Mouse (Mus musculus) embryonic stem cell, embryonic (primary cell): ENCODE measurements around the gene Olfr70.

Experiments
- CTCF ChIA-PET, 4 experiments: fragments of 300-600 bp in 2 of 4; fragments of 350-600 bp in 2 of 4; sonication (Branson Sonifier 250); formaldehyde crosslinking; loops; one replicate each; lab custom pipeline; 2022; ENCODE audit warnings: inconsistent platforms in 2 of 4; lab: Charles Lee
- POLR2A ChIA-PET, 4 experiments: fragments of 300-600 bp in 2 of 4; fragments of 350-600 bp in 2 of 4; sonication (Branson Sonifier 250); formaldehyde crosslinking; loops; one replicate each; lab custom pipeline; 2022; ENCODE audit warnings: antibody characterized with exemption in 4 of 4, inconsistent platforms in 1 of 4; lab: Charles Lee

The Olfr70 gene

DNA sequence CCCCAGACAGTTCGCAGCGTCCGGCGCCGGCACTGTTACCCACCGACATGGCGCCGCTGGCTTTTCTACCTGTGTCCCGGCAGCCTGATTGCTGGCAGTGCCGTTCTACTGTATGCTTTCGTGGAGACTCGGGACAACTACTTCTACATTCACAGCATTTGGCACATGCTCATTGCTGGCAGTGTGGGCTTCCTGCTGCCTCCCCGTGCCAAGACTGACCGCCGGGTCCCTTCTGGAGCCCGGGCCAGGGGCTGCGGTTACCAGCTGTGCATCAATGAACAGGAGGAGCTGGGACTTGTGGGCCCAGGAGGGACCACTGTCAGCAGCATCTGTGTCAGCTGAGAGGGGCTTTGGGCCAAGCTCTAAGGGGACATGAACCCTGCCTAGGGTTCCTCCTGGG, 10.6 kb downstream of the Olfr70 start:
- ChIA-PET CTCF (interaction anchor here in 3 of 4 experiments (0.9 to 1.2 kb wide), 4 partner anchors 14 to 18 kb away, joined by 3 to 9 read pairs (median 4); no protein-coding TSS in a partner anchor), POLR2A (no interaction called here)

- CTCF ChIA-PET = interaction anchor here in 1 of 4 experiments (0.9 kb wide), 1 partner anchor 8 kb away, joined by 3 read pairs; no protein-coding TSS in a partner anchor
- POLR2A ChIA-PET = interaction anchor here in 1 of 4 experiments (0.5 kb wide), 1 partner anchor 72 kb away, joined by 3 read pairs; no protein-coding TSS in a partner anchor
Measured at GRCm38 (mm10) chr4:43679416-43680043, 21.1 kb downstream of the Olfr70 start.

GRCm38 (mm10) chr4:43678541-43678940, 22.1 kb downstream of the Olfr70 start:
- ChIA-PET POLR2A (interaction anchor here in 2 of 4 experiments (0.6 to 0.7 kb wide), 2 partner anchors 17 to 196 kb away, joined by 3 to 4 read pairs; no protein-coding TSS in a partner anchor), CTCF (interaction anchor here in 1 of 4 experiments (0.6 kb wide), 1 partner anchor 49 kb away, joined by 3 read pairs; no protein-coding TSS in a partner anchor)

DNA sequence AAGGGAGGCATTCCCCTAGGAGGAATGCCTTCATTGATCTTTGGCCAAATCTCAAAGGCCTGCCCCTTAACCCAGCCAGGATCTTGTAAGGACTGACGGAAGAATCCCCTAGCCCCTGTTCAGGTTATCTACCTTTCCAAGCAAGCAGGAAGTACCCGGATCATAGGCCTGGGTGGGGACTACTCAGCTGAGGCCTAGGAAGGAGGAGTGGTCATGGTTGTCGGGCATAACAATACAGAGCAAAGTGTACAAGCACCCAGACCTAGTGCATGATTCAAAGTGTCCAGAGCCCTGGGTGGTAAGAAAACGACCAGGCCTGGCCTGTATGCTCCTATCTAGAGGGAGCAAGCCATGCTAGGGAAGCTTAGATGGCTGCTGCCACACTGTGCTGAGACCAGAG, 25.0 kb downstream of the Olfr70 start:
- ChIA-PET POLR2A (interaction anchor here in 3 of 4 experiments (0.5 to 2.0 kb wide), 10 partner anchors 10 to 337 kb away, joined by 3 to 6 read pairs (median 3); partner anchors contain the start of genes Gba2 (in 1 of the 3), Hint2 (in 1 of the 3) and Rgp1 (in 1 of the 3)), CTCF (interaction anchor here in 3 of 4 experiments (0.5 to 1.1 kb wide), 6 partner anchors 28 to 925 kb away, joined by 3 to 17 read pairs (median 6); no protein-coding TSS in a partner anchor)

GRCm38 (mm10) chr4:43674974-43675373, 25.6 kb downstream of the Olfr70 start:
- ChIA-PET POLR2A (interaction anchor here in 3 of 4 experiments (0.7 to 2.0 kb wide), 6 partner anchors 13 to 122 kb away, joined by 3 to 6 read pairs (median 4); partner anchors contain the start of genes Gba2 (in 1 of the 3), Hint2 (in 1 of the 3) and Rgp1 (in 1 of the 3)), CTCF (interaction anchor here in 2 of 4 experiments (0.5 to 1.1 kb wide), 3 partner anchors 28 to 243 kb away, joined by 5 to 10 read pairs (median 6); no protein-coding TSS in a partner anchor)

- POLR2A ChIA-PET = interaction anchor here in 2 of 4 experiments (0.6 to 2.1 kb wide), 4 partner anchors 10 to 17 kb away, joined by 3 to 6 read pairs (median 4); partner anchors contain the start of gene Hint2 (in 1 of the 2)
- CTCF ChIA-PET = interaction anchor here in 2 of 4 experiments (1.2 to 2.9 kb wide), 3 partner anchors 30 to 57 kb away, joined by 3 to 23 read pairs (median 5); no protein-coding TSS in a partner anchor
Measured at GRCm38 (mm10) chr4:43673703-43674102, 26.9 kb downstream of the Olfr70 start.

DNA sequence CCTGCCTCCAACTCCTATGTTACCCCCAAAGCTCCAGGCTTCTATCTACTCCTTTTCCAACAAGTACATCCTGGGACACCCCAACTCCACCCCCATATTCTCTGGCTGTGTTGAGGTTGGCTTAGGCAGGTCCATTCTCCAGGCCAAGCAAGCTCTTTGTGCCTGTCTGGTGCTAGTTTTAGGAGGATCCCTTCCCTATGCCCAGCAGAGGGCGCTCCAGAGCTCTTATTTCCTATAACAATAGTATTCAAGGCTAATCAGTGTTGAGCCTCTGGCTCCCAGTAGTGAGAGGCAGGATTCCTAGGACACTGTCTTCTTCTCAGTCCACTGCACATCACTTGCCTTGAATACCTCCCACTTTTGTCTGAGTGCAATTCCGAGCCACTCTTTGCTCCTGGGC, 28.5 kb downstream of the Olfr70 start:
- POLR2A ChIA-PET = interaction anchor here in 3 of 4 experiments (0.6 to 2.1 kb wide), 19 partner anchors 9 to 164 kb away, joined by 3 to 10 read pairs (median 4); partner anchors contain the start of genes Hint2 (in 2 of the 3), Creb3 (in 1 of the 3), Npr2 (in 1 of the 3) and Spag8 (in 1 of the 3)
- CTCF ChIA-PET = interaction anchor here (0.5 to 2.9 kb wide), 90 partner anchors 8 to 991 kb away, joined by 3 to 24 read pairs (median 4); partner anchors contain the start of genes Hint2 (in 3 of the 4), Creb3 (in 2 of the 4), Gba2 (in 2 of the 4) and Npr2 (in 2 of the 4)

DNA sequence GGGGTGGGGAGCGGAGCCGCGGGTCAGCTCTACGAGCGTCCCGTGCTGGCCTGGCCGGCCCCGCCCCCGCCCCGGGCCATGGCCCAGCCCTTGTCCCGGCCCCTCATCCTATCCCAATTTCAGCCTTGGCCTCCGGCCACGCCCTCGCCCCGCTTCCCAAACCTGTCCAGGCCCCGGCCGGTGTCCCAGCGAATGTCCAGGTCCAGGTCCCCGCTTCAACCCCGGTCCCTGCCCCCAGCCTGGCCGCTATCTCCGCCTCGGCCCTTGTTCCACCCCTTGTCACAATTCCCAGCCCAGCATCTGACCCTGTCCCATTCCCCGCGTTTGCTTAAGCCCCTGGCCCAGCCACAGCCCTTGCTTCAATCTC, 31.2 kb downstream of the Olfr70 start:
- CTCF ChIA-PET = interaction anchor here in 1 of 4 experiments (0.6 to 1.9 kb wide), 4 partner anchors 16 to 191 kb away, joined by 3 to 4 read pairs (median 3); partner anchors contain the start of genes Creb3 and Spag8
- POLR2A ChIA-PET = no interaction called here

DNA sequence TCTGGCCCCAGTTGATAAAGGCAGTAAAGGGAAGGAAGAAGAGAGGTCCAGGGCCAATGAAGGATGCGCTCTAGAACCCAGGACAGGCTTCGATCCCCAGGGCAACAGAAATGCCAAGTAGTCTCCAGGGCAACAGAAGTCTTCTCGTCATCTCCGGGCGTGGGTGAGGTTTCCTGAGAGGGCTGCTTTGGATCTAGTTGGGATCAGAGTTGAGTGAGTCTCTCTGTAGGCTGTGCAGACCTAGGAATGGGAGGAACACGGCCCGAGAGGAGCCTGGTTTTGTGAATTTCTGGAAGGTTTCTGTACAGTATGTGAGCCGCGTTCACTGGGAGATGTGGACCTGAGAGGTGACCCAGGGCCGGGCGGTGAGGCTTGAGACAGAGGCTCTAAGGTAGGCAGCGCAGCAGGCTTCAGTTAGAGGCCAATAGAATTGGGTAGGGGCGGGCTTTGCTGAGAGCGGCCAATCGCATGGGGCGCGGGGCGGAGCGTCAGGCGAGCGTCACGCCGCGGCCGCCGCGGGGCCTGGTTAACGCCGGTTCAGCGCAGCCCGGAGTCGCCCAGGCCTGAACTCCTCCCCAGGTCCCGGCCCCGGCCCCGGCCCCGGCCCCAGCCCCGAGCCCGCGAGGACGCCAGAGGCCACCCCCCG, 31.7 kb downstream of the Olfr70 start, which contains the start of the genes Tmem8b and Fam221b:
Tmem8b (plus strand) TSS at position 190 of the 646 bp plus-strand sequence.
Fam221b (minus strand) TSS at position 364 of the 646 bp plus-strand sequence.
- ChIA-PET POLR2A (no interaction called here), CTCF (interaction anchor here in 1 of 4 experiments (0.6 to 1.9 kb wide), 2 partner anchors 16 to 21 kb away, joined by 3 to 4 read pairs; partner anchors contain the start of gene Spag8)

- ChIA-PET POLR2A (no interaction called here), CTCF (interaction anchor here in 3 of 4 experiments (0.5 to 2.3 kb wide), 14 partner anchors 9 to 143 kb away, joined by 3 to 13 read pairs (median 3); no protein-coding TSS in a partner anchor)
Measured at GRCm38 (mm10) chr4:43666412-43666811, 34.2 kb downstream of the Olfr70 start.

- POLR2A ChIA-PET = interaction anchor here in 2 of 4 experiments (0.9 to 2.7 kb wide), 9 partner anchors 9 to 95 kb away, joined by 3 to 14 read pairs (median 4); partner anchors contain the start of genes Creb3 (in 2 of the 2) and Tln1 (in 2 of the 2)
Measured at GRCm38 (mm10) chr4:43657146-43657545, 43.5 kb downstream of the Olfr70 start.

GRCm38 (mm10) chr4:43656339-43657109, 44.1 kb downstream of the Olfr70 start, which contains the start of gene Hint2:
TSS of gene Hint2 (minus strand) at chr4:43656466.
- CTCF ChIA-PET = interaction anchor here in 3 of 4 experiments (0.6 to 1.9 kb wide), 16 partner anchors 11 to 609 kb away, joined by 3 to 11 read pairs (median 4); no protein-coding TSS in a partner anchor
- POLR2A ChIA-PET = interaction anchor here in 3 of 4 experiments (0.6 to 2.7 kb wide), 16 partner anchors 9 to 656 kb away, joined by 3 to 14 read pairs (median 4); partner anchors contain the start of genes Creb3 (in 2 of the 3) and Tln1 (in 2 of the 3)

More at GRCm38 (mm10) chr4:43657146-43657545, 43.5 kb downstream of the Olfr70 start:
- CTCF ChIA-PET = interaction anchor here in 3 of 4 experiments (0.6 to 1.9 kb wide), 14 partner anchors 10 to 610 kb away, joined by 3 to 11 read pairs (median 4); no protein-coding TSS in a partner anchor

DNA sequence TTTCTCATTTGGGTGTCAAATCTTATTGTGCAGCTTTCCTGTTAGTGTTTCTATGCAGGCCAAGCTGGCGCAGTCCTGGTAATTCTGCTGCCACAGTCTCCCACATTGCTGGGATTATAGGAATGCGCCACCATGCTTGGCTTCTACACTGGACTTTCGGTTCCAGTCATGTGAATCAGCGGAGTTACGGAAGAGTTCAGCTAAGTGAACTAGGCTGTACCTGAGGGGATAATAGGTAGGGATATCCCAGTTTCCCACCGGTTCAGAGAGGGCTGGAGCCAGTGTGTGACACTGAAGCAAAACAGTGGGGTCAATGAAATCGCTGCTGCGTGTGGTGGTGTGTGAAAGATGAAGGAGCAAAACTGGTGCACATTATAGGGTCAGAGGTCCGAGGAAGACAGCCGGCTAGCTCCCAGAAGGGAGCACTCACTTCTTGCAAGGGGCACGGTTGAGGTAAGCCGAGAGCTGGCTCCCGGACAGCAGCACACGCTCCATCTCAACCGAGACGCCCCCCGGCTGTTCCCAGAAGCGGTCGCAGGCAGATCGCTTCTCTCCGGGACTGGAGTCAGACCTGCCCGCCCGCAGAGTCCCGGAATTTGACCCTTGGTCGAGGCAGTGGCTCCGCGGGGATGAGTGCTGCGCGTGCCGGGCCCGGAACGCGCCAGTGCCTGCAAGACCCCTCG, 44.8 kb downstream of the Olfr70 start:
- POLR2A ChIA-PET = interaction anchor here in 3 of 4 experiments (0.6 to 2.7 kb wide), 14 partner anchors 8 to 655 kb away, joined by 3 to 14 read pairs (median 4); partner anchors contain the start of genes Creb3 (in 2 of the 3) and Tln1 (in 2 of the 3)
- CTCF ChIA-PET = interaction anchor here in 3 of 4 experiments (0.7 to 1.9 kb wide), 13 partner anchors 16 to 224 kb away, joined by 3 to 11 read pairs (median 4); no protein-coding TSS in a partner anchor

DNA sequence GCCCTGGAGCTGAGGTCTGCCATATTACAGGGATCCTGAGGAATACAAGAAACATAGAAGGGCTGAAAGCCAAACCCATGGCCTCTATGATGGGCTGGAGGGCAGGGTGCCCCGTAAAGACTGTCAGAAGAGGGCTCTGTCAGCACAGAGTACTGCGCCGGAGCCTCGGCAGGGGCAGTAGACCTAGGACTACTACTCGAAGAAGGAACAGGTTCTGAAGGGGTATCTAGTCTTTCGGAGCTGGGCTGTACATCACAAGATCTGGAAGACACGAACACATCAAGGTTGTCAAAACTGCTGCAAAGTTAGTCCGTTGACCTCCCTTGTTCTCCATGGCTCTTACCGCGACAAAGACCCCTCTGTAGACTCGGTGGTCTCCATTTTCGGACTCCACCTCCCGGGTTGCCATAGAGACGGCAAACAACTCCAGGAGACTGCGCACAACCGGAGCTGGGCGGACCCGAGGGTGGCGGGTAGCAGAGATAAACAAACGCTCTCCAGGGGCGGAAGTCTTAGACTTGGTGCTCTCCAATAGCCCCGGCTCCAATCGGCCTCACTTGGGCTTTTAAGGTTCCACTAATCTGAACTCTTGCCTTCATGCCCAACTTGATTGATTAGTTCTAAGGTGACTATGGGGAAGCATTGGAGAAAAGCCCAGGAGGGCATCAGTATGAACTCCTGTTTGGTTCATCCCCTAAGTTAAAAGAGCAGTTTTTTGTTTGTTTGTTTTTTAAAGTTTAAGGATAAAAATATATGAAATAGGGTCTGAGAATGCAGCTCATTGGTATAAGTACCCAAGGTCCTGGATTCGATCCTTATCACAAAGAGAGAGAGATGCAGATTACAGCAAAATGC, 47.2 kb downstream of the Olfr70 start, which contains the start of gene Spag8:
Spag8 (minus strand) TSS at position 434 of the 855 bp plus-strand sequence.
- CTCF ChIA-PET = interaction anchor here in 3 of 4 experiments (0.7 to 2.0 kb wide), 4 partner anchors 16 to 23 kb away, joined by 3 to 6 read pairs (median 4); partner anchors contain the start of gene Fam221b (in 1 of the 3)
- POLR2A ChIA-PET = interaction anchor here (0.5 to 1.2 kb wide), 6 partner anchors 16 to 224 kb away, joined by 3 to 5 read pairs (median 3); partner anchors contain the start of genes Creb3 (in 1 of the 4) and Tln1 (in 1 of the 4)
